Mouse (Mus musculus) myocyte (in vitro differentiated cells): ENCODE data around the gene Spic. TPM values are rescaled to one million over a fixed set of nuclear protein-coding genes. Genes with fewer than 3 reads are reported as not detected.

Experiments used
- H3K27me3 ChIP-seq: one replicate; pipeline ENCODE4 v1.6.1; 2011; ENCODE audit not compliant: control insufficient read depth, insufficient read depth, insufficient read length
- H3K36me3 ChIP-seq: one replicate; pipeline ENCODE4 v1.6.1; 2011; ENCODE audit not compliant: control insufficient read depth, insufficient read depth
- H3K4me2 ChIP-seq: one replicate; pipeline ENCODE4 v1.6.1; 2011; ENCODE audit warnings: low read depth, control low read depth
- H3K4me3 ChIP-seq: one replicate; pipeline ENCODE4 v1.5.1; 2011; ENCODE audit warnings: mild to moderate bottlenecking, control low read depth, moderate library complexity
- H3K79me2 ChIP-seq: one replicate; pipeline ENCODE4 v1.6.1; 2011; ENCODE audit not compliant: control insufficient read depth, insufficient read depth
- H3ac ChIP-seq: one replicate; pipeline ENCODE4 v1.6.1; 2011; ENCODE audit not compliant: control insufficient read depth, insufficient read length
- CEBPB ChIP-seq: IDR thresholded peaks from 2 replicates; pipeline ENCODE4 v1.6.1; 2011; ENCODE audit warnings: mild to moderate bottlenecking, moderate library complexity; ENCODE audit not compliant: poor library complexity, insufficient read depth, severe bottlenecking
- E2F4 ChIP-seq: IDR thresholded peaks from one replicate; pipeline ENCODE4 v1.6.1; 2011; ENCODE audit warnings: mild to moderate bottlenecking, control low read depth, moderate library complexity; ENCODE audit not compliant: insufficient read depth
- MAX ChIP-seq: IDR thresholded peaks from one replicate; pipeline ENCODE4 v1.6.1; 2011; ENCODE audit warnings: low read depth, mild to moderate bottlenecking, control low read depth
- MYOD1 ChIP-seq, 3 experiments: IDR thresholded peaks; one replicate each; pipeline ENCODE4 v1.6.1; 2011; ENCODE audit warnings: control low read depth in 2 of 3, low read depth in 2 of 3, mild to moderate bottlenecking in 2 of 3, moderate library complexity in 1 of 3; ENCODE audit not compliant: insufficient read length in 2 of 3, control insufficient read depth in 1 of 3
- MYOG ChIP-seq, 3 experiments: IDR thresholded peaks; one replicate each; pipeline ENCODE4 v1.6.1; 2011; ENCODE audit warnings: control low read depth in 2 of 3, low read depth in 2 of 3, mild to moderate bottlenecking in 2 of 3; ENCODE audit not compliant: insufficient read length in 2 of 3, control insufficient read depth in 1 of 3, insufficient read depth in 1 of 3
- POLR2A ChIP-seq: IDR thresholded peaks from one replicate; pipeline ENCODE4 v1.6.1; 2011; ENCODE audit warnings: low read depth, mild to moderate bottlenecking, control low read depth, moderate library complexity; ENCODE audit not compliant: insufficient read length
- POLR2AphosphoS2 ChIP-seq: IDR thresholded peaks from one replicate; pipeline ENCODE4 v1.6.1; 2011; ENCODE audit warnings: low read depth, control low read depth; ENCODE audit not compliant: insufficient read length
- REST ChIP-seq: IDR thresholded peaks from one replicate; pipeline ENCODE4 v1.6.1; 2011; ENCODE audit warnings: mild to moderate bottlenecking, control low read depth, moderate library complexity; ENCODE audit not compliant: insufficient read depth, insufficient read length
- SRF ChIP-seq: IDR thresholded peaks from one replicate; pipeline ENCODE4 v1.6.1; 2011; ENCODE audit warnings: low read depth; ENCODE audit not compliant: control insufficient read depth, insufficient read length
- TCF12 ChIP-seq: IDR thresholded peaks from one replicate; pipeline ENCODE4 v1.6.1; 2011; ENCODE audit warnings: mild to moderate bottlenecking, control low read depth; ENCODE audit not compliant: poor library complexity, insufficient read depth, severe bottlenecking
- TCF3 ChIP-seq: IDR thresholded peaks from one replicate; pipeline ENCODE4 v1.6.1; 2011; ENCODE audit warnings: low read depth, control low read depth; ENCODE audit not compliant: insufficient read length
- USF1 ChIP-seq: IDR thresholded peaks from one replicate; pipeline ENCODE4 v1.6.1; 2011; ENCODE audit warnings: low read depth, mild to moderate bottlenecking, control low read depth, moderate library complexity
- polyA plus RNA-seq: library from polyadenylated mRNA; unstranded; fragments of >200 nt; fragmentation: generic; extraction: Trizol; gene quantifications from one replicate; pipeline ENCODE4 v1.2.1, GENCODE M21; 2012; ENCODE audit warnings: missing spikeins

The Spic gene
- polyA plus RNA-seq, 1 experiment, result not detected

DNA sequence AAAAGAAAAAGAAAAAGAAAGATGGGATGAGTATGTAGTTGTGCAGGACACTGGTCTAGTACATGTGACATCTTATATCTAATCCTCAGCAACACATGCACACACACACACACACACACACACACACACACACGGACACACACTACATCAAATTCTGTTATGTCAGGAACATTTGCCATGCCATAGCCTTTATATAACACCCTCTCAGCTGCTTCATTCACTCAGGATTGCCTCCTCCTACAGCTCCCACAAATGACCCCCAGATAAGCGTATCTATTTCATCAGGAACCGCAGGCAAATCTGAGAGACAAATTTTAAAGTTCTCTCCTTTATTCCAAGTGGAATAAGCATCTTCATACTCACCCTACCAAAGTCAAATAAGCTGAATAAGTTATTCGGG, 25.9 kb downstream of the Spic start:
- Histone ChIP-seq H3K4me2 (peak overlapping the region; percentile 13), H3K27me3 (no peaks in the 10 kb centered on the region), H3K36me3 (no peaks in the 10 kb centered on the region), H3K4me3 (no peak overlapping the region), H3K79me2 (no peaks in the 10 kb centered on the region), H3ac (no peak overlapping the region)
- TF ChIP-seq SRF (no peak), MYOD1 (IDR thresholded peaks at IDR 0.05; ENCODE audit: control insufficient read depth in 1 of 3, insufficient read length in 2 of 3, low read depth in 2 of 3) (peak; percentile 70 to 76 (median 71)), TCF12 (peak; percentile 13), CEBPB (no peak), POLR2AphosphoS2 (no peak)

DNA sequence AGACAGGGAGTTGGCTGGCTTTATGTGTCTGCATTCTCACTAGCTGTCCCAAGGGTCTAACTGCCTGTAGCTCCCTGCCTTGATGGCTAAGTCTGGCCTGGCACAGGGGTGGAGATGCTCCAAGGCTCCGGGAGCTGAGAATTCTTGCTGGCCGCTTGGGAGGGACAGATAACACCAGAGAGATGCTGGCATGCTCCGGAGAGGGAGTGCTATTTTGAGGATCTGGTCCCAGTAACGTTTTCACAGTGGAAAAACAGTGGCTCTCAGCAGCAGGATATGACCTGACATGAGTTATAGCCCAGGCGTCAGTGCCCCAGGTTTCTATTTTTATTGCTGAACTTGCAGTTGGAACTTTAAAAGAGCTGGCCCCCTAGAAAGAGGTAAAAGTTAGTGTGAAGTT, 39.4 kb downstream of the Spic start:
- no peak overlapping the region for H3ac ChIP-seq
- no peak overlapping the region for H3K4me2 ChIP-seq
- no peaks in the 10 kb centered on the region for H3K36me3 ChIP-seq
- TF ChIP-seq E2F4 (no peak), MYOG (IDR thresholded peaks at IDR 0.05; ENCODE audit: control insufficient read depth in 1 of 3, insufficient read depth in 1 of 3, insufficient read length in 2 of 3, low read depth in 2 of 3) (no peak), TCF3 (no peak), USF1 (no peak), TCF12 (no peak), MAX (no peak)
- no peaks in the 10 kb centered on the region for H3K79me2 ChIP-seq
- H3K4me3 ChIP-seq, result no peak overlapping the region
- H3K27me3 ChIP-seq, result no peaks in the 10 kb centered on the region

DNA sequence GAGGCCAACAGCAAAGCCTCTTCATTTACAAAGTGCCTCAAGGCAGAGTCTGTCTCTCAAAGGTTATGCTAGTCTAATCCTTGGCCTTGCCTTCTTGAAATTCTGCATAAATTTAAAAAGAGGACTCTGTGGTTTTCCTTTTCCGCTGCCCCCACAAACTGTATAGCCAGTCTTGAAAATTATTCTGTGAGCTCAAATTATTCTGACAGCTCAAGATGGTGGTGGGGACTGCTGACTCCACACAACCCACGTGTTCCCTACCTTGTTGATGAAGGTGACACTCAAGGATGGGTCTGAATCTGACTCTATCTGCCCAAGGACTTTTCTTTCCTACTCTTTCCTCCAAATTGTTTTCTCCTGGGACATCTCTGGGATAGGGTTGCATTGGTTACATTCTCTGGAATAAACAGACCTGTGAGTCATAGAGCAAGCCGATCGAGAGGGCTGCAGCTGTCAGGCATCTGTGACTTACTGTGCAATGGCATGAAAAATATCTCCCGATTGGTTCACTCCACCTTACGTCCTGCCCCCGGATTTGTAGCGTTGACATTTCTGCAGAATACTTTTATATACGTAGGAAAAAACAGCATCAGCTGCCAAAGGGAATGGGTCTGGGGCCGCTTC, 53.4 kb downstream of the Spic start:
- Histone ChIP-seq H3K27me3 (no peaks in the 10 kb centered on the region), H3K4me2 (peak overlapping the region; percentile 95), H3K79me2 (no peaks in the 10 kb centered on the region), H3K4me3 (peak overlapping the region; percentile 5), H3ac (no peak overlapping the region), H3K36me3 (no peaks in the 10 kb centered on the region)
- peak; percentile 80 for TF ChIP-seq TCF12
- peak; percentile 41 to 93 (median 90) for TF ChIP-seq MYOG (IDR thresholded peaks at IDR 0.05; ENCODE audit: control insufficient read depth in 1 of 3, insufficient read depth in 1 of 3, insufficient read length in 2 of 3, low read depth in 2 of 3)
- TF ChIP-seq POLR2AphosphoS2, result no peak
- no peak for TF ChIP-seq E2F4
- no peak for TF ChIP-seq USF1
- peak; percentile 61 for TF ChIP-seq TCF3
- TF ChIP-seq MAX, result no peak
- no peak for TF ChIP-seq POLR2A
- TF ChIP-seq MYOD1 (IDR thresholded peaks at IDR 0.05; ENCODE audit: control insufficient read depth in 1 of 3, insufficient read length in 2 of 3, low read depth in 2 of 3), result peak; percentile 53 to 94 (median 89)
- TF ChIP-seq REST, result no peak
- TF ChIP-seq CEBPB, result peak; percentile 42; the same call in 1 of the 2 replicates
- TF ChIP-seq SRF, result no peak

DNA sequence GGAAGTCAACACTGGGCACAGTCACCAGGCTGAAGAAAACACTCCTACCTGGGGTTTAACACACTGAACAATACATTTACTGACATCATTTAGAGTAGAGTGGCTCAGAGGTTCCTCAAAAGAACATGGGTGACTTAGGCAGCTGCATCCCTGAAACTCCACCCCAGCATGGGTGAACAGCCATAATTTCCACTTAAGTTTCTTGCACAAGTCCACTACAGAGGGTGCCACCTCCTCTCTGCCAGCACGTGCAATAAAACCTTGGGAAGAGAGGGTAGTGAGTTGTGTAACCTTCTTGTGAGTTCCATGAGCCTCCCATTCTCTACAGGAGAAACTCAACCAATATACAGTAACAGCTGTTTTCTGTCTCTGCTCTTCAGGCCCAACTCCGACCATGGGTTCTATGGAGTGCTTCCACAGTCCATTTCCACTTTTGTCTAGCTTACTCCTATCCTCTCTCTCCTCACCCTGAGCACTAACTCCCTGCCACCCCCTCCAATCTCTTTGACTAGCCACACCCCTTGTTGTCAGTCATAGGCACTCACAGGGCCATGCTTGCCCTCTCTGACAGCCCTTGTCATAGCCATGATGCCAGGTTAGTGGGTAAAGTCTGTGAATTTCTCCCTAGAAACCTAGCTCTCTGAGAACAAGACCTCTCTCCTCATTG, 54.0 kb downstream of the Spic start:
- peak overlapping the region; percentile 95 for H3K4me2 ChIP-seq
- no peaks in the 10 kb centered on the region for H3K36me3 ChIP-seq
- no peaks in the 10 kb centered on the region for H3K27me3 ChIP-seq
- no peaks in the 10 kb centered on the region for H3K79me2 ChIP-seq
- no peak for TF ChIP-seq USF1
- no peak for TF ChIP-seq TCF3
- TF ChIP-seq CEBPB, result no peak
- no peak for TF ChIP-seq POLR2AphosphoS2
- TF ChIP-seq E2F4, result no peak
- no peak for TF ChIP-seq MAX
- no peak for TF ChIP-seq MYOD1 (IDR thresholded peaks at IDR 0.05; ENCODE audit: control insufficient read depth in 1 of 3, insufficient read length in 2 of 3, low read depth in 2 of 3)
- TF ChIP-seq POLR2A, result no peak
- no peak for TF ChIP-seq MYOG (IDR thresholded peaks at IDR 0.05; ENCODE audit: control insufficient read depth in 1 of 3, insufficient read depth in 1 of 3, insufficient read length in 2 of 3, low read depth in 2 of 3)
- peak overlapping the region; percentile 5 for H3K4me3 ChIP-seq
- no peak overlapping the region for H3ac ChIP-seq

DNA sequence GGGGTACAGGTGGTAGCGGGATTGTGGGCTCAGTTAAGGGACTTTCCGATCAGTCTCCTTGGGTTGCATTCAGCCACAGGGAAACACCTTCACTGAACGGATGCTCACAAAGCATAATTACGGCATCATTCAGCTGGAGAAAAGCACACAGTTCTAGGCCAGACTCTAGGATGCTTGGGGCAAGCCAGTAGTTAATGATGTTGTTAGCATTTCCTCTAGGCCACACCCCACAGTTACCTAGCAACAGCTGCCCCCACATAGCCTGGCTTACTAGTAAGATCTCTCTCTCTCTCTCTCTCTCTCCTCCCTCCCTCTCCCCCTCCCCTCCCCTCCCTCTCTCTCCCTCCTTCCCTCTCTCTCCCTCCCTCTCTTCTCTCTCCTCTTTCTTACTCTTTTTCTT, 57.8 kb downstream of the Spic start:
- no peak overlapping the region for H3K4me3 ChIP-seq
- H3K36me3 ChIP-seq, result no peaks in the 10 kb centered on the region
- no peak overlapping the region for H3ac ChIP-seq
- TF ChIP-seq USF1 (no peak), POLR2A (no peak), SRF (no peak), POLR2AphosphoS2 (no peak), MYOG (IDR thresholded peaks at IDR 0.05; ENCODE audit: control insufficient read depth in 1 of 3, insufficient read depth in 1 of 3, insufficient read length in 2 of 3, low read depth in 2 of 3) (no peak), MAX (no peak), TCF12 (no peak), REST (no peak), MYOD1 (IDR thresholded peaks at IDR 0.05; ENCODE audit: control insufficient read depth in 1 of 3, insufficient read length in 2 of 3, low read depth in 2 of 3) (no peak), TCF3 (no peak), CEBPB (no peak), E2F4 (no peak)
- H3K4me2 ChIP-seq, result no peak overlapping the region
- H3K79me2 ChIP-seq, result no peaks in the 10 kb centered on the region
- no peaks in the 10 kb centered on the region for H3K27me3 ChIP-seq
